Mouse (Mus musculus): ENCODE data around the gene Iqschfp. TPM values are rescaled to one million over a fixed set of nuclear protein-coding genes. Genes with fewer than 3 reads are reported as not detected.

Iqschfp gene
- polyA plus RNA-seq, 1 experiment from 2014 or later, result 0.24 TPM

GRCm38 (mm10) chr3:68624471-68624870, 732.4 kb downstream of the Iqschfp start:
- no peaks in the 10 kb centered on the region for H3K27me3 ChIP-seq (replicated peaks; ENCODE audit: low read depth, poor library complexity, severe bottlenecking)
- H3K36me3 ChIP-seq (replicated peaks), result peaks cover 47% of the 10 kb centered on the region
- no peak overlapping the region for H3K27ac ChIP-seq (replicated peaks)
- H3K9me3 ChIP-seq, result no peaks in the 10 kb centered on the region
- WGBS, result 90% methylated on average over 6 of the region's 6 CpGs
- DNase-seq (ENCODE audit: low spot score), result no peak
- H3K4me3 ChIP-seq, result no peak overlapping the region
- no peaks in the 10 kb centered on the region; the same call in 1 of the 2 replicates for H3K4me1 ChIP-seq

- H3K4me3 ChIP-seq, result no peak overlapping the region
- H3K36me3 ChIP-seq (replicated peaks), result peaks cover 19% of the 10 kb centered on the region
- no peaks in the 10 kb centered on the region for H3K27me3 ChIP-seq (replicated peaks; ENCODE audit: low read depth, poor library complexity, severe bottlenecking)
- no peak for DNase-seq (ENCODE audit: low spot score)
- WGBS, result 83% methylated on average over 4 of the region's 4 CpGs
- no peaks in the 10 kb centered on the region for H3K4me1 ChIP-seq
- H3K27ac ChIP-seq (replicated peaks), result no peak overlapping the region
- H3K9me3 ChIP-seq, result no peaks in the 10 kb centered on the region
Observed at GRCm38 (mm10) chr3:68630261-68630660, 738.2 kb downstream of the Iqschfp start.

DNA sequence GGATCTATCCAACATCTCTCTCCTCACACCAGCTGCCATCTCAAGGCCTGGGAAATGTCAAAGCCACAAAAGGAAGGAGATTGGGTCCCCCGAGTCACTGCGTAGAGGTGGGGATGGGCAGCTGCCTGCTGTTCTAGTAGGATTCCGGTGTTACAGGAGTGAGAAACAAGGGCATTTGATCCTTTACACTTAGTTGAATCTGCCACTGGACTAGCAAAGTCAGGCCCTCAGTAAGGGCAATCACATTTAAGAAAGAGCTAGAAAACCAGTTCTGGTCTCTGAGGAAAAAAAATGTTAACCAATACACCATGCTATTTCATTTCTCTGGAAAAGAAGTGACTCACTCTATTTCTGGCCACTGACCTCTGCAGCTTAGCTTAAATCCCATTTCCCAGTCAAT, 738.8 kb downstream of the Iqschfp start:
- WGBS, result 83% methylated on average over 3 of the region's 3 CpGs
- Histone ChIP-seq H3K36me3 (replicated peaks) (peaks cover 16% of the 10 kb centered on the region), H3K4me3 (no peak overlapping the region), H3K9me3 (no peaks in the 10 kb centered on the region), H3K27ac (replicated peaks) (no peak overlapping the region), H3K27me3 (replicated peaks; ENCODE audit: low read depth, poor library complexity, severe bottlenecking) (no peaks in the 10 kb centered on the region), H3K4me1 (no peaks in the 10 kb centered on the region)
- no peak for DNase-seq (ENCODE audit: low spot score)

GRCm38 (mm10) chr3:68632714-68633113, 740.7 kb downstream of the Iqschfp start:
- Histone ChIP-seq H3K4me1 (peaks cover 2% of the 10 kb centered on the region; the same call in 1 of the 2 replicates), H3K27me3 (replicated peaks; ENCODE audit: low read depth, poor library complexity, severe bottlenecking) (no peaks in the 10 kb centered on the region), H3K36me3 (replicated peaks) (peaks cover 2% of the 10 kb centered on the region; the same call in 1 of the 2 replicates), H3K27ac (replicated peaks) (no peak overlapping the region), H3K4me3 (no peak overlapping the region), H3K9me3 (no peaks in the 10 kb centered on the region)
- WGBS, result 81% methylated on average over 3 of the region's 3 CpGs
- DNase-seq (ENCODE audit: low spot score), result no peak

- 91% methylated on average over 4 of the region's 4 CpGs for WGBS
- no peak for DNase-seq (ENCODE audit: low spot score)
- no peaks in the 10 kb centered on the region for H3K36me3 ChIP-seq (replicated peaks)
Observed at GRCm38 (mm10) chr3:68633577-68633976, 741.5 kb downstream of the Iqschfp start.

DNA sequence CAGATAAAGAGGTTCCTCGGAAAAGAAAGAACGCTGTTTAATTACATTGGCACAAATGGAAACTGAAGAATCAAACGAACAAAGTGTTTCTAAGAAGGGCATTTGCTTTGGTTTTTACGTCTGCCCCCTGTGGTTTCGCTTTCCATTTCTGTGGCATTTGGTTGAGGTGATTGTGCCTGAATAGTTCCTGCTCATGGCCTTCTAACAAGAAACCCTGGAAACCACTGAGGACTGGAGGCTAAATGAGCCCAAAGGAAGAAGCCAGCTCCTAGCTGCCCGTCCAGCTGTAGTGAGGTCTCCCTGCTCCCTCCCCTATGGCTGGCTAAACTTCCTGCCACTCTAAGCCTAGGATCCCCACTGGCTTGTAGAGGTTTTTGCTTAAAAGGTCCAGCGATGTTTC, 745.9 kb downstream of the Iqschfp start:
- H3K4me3 ChIP-seq, result no peak overlapping the region
- peaks cover 6% of the 10 kb centered on the region; the same call in 1 of the 2 replicates for H3K4me1 ChIP-seq
- H3K36me3 ChIP-seq (replicated peaks), result no peaks in the 10 kb centered on the region
- no peak for DNase-seq (ENCODE audit: low spot score)
- no peaks in the 10 kb centered on the region for H3K9me3 ChIP-seq
- H3K27ac ChIP-seq (replicated peaks), result no peak overlapping the region
- H3K27me3 ChIP-seq (replicated peaks; ENCODE audit: low read depth, poor library complexity, severe bottlenecking), result no peaks in the 10 kb centered on the region
- 30% methylated on average over 7 of the region's 7 CpGs for WGBS

More at GRCm38 (mm10) chr3:68633577-68633976, 741.5 kb downstream of the Iqschfp start:
- H3K4me1 ChIP-seq, result peaks cover 6% of the 10 kb centered on the region; the same call in 1 of the 2 replicates
- no peak overlapping the region for H3K4me3 ChIP-seq
- no peaks in the 10 kb centered on the region for H3K9me3 ChIP-seq
- H3K27ac ChIP-seq (replicated peaks), result no peak overlapping the region
- H3K27me3 ChIP-seq (replicated peaks; ENCODE audit: low read depth, poor library complexity, severe bottlenecking), result no peaks in the 10 kb centered on the region

DNA sequence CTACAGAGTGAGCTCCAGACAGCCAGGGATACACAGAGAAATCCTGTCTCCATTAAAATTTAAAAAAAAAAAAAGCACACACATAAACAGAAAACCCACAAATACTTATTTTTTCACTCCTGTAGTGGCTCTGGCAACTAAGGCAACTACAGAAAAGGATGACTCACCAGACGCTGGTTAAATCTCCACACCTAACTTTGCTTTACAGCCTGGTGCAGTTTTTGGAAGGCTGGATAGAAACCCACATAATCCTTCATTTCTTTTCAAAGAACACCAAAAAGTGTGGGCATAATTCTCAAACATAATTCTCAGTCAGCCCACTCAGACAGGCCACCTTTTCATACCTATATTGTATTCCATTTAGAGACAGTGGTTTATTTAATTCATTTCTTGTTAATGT, 746.7 kb downstream of the Iqschfp start:
- WGBS, result 91% methylated on average over 1 of the region's 1 CpGs
- DNase-seq (ENCODE audit: low spot score), result no peak
- no peaks in the 10 kb centered on the region for H3K27me3 ChIP-seq (replicated peaks; ENCODE audit: low read depth, poor library complexity, severe bottlenecking)
- no peak overlapping the region for H3K4me3 ChIP-seq
- H3K9me3 ChIP-seq, result no peaks in the 10 kb centered on the region
- H3K27ac ChIP-seq (replicated peaks), result no peak overlapping the region
- peaks cover 6% of the 10 kb centered on the region; the same call in 1 of the 2 replicates for H3K4me1 ChIP-seq
- no peaks in the 10 kb centered on the region for H3K36me3 ChIP-seq (replicated peaks)

DNA sequence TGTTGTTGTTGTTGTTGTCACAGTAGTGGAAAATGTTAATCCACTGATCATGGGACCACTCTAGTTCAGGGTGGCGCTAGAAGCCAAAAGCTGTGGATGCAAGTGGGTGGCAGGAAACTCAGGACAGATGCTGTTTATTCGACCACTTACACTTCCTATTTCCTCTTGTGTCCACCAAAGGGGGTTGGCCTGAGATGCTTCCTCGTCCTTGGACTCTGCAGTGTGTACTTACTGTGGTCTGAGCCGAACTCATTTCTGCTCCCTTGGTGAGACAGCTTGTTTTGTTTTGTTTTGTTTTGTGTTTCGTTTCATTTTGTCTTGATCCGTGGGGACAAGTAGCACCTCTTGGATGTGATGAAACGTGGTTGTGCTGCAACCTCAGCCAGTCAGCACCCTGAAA, 750.9 kb downstream of the Iqschfp start:
- Histone ChIP-seq H3K27ac (replicated peaks) (no peak overlapping the region), H3K36me3 (replicated peaks) (no peaks in the 10 kb centered on the region), H3K27me3 (replicated peaks; ENCODE audit: low read depth, poor library complexity, severe bottlenecking) (no peaks in the 10 kb centered on the region), H3K4me3 (no peak overlapping the region), H3K4me1 (peaks cover 2% of the 10 kb centered on the region; the same call in 1 of the 2 replicates), H3K9me3 (no peaks in the 10 kb centered on the region)
- WGBS, result 86% methylated on average over 7 of the region's 7 CpGs
- no peak for DNase-seq (ENCODE audit: low spot score)

DNA sequence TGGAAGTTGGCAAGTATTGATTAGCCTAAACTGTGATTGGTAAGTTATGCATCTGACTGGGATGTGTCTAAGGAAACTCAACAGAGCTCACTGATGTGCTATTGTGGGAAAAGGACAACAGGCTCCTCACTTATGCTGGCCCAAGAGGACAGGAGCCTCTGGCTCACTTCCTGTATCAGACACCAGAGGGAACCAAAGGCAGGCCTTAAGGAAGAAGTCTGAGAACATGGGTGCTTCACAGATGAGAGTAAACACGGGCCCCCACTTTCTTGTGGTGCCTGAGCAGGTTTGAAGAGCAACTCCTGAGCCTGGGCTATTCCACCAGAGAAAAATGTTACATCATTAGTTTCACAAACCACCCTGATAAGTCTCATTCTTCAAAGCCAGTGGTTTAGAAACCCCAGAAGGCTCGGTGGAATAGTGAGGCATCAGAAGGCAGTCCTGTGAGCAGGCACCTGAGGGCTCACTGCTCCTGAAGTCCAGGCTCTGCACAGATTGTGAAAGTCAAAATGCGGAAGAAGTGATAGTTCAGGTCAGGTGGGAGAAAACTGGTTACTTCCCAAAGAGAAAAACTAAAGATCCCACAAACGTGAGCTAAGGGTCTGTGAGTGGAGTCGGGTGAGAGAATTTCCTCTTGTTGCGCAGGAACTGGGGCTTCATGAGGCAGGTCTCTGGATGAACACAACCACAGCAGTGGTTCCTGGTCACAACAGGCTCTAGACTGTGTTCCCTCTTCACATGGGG, 754.5 kb downstream of the Iqschfp start:
- Histone ChIP-seq H3K36me3 (replicated peaks) (no peaks in the 10 kb centered on the region), H3K4me1 (no peaks in the 10 kb centered on the region), H3K27me3 (replicated peaks; ENCODE audit: low read depth, poor library complexity, severe bottlenecking) (no peaks in the 10 kb centered on the region), H3K4me3 (no peak overlapping the region), H3K27ac (replicated peaks) (no peak overlapping the region), H3K9me3 (no peaks in the 10 kb centered on the region)
- WGBS, result 86% methylated on average over 6 of the region's 6 CpGs
- no peak for DNase-seq (ENCODE audit: low spot score)

DNA sequence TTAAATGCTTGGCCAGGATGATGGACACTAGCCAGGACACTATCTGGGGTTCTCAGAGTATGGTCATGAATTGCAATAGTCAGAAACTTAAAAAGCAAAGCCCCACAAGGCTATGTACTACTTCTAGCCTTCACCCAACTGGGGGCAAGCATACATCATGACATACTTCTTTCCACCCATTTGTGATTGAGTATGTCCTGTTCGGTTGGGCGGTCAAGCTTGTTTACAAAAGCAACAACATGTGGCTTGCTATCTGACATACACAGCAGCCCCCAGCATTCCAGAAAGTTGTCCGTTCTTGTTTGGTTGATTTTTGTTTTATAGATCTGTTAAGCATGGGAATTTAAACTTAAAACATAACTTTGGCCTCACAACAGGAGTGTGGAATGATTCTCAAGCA, 755.2 kb downstream of the Iqschfp start:
- Histone ChIP-seq H3K27me3 (replicated peaks; ENCODE audit: low read depth, poor library complexity, severe bottlenecking) (no peaks in the 10 kb centered on the region), H3K36me3 (replicated peaks) (no peaks in the 10 kb centered on the region), H3K27ac (replicated peaks) (no peak overlapping the region), H3K4me1 (no peaks in the 10 kb centered on the region), H3K4me3 (no peak overlapping the region), H3K9me3 (no peaks in the 10 kb centered on the region)
- 93% methylated on average over 3 of the region's 3 CpGs for WGBS
- no peak for DNase-seq (ENCODE audit: low spot score)

GRCm38 (mm10) chr3:68650251-68650650, 758.2 kb downstream of the Iqschfp start:
- H3K4me1 ChIP-seq, result no peaks in the 10 kb centered on the region
- WGBS, result 89% methylated on average over 3 of the region's 3 CpGs
- DNase-seq (ENCODE audit: low spot score), result no peak
- no peaks in the 10 kb centered on the region for H3K36me3 ChIP-seq (replicated peaks)
- no peaks in the 10 kb centered on the region for H3K27me3 ChIP-seq (replicated peaks; ENCODE audit: low read depth, poor library complexity, severe bottlenecking)
- H3K4me3 ChIP-seq, result no peak overlapping the region
- H3K9me3 ChIP-seq, result no peaks in the 10 kb centered on the region
- H3K27ac ChIP-seq (replicated peaks), result no peak overlapping the region

GRCm38 (mm10) chr3:68656607-68657352, 764.7 kb downstream of the Iqschfp start:
- Histone ChIP-seq H3K4me3 (no peak overlapping the region), H3K27ac (replicated peaks) (no peak overlapping the region), H3K4me1 (peaks cover 10% of the 10 kb centered on the region), H3K9me3 (no peaks in the 10 kb centered on the region), H3K36me3 (replicated peaks) (no peaks in the 10 kb centered on the region), H3K27me3 (replicated peaks; ENCODE audit: low read depth, poor library complexity, severe bottlenecking) (no peaks in the 10 kb centered on the region)
- no peak for DNase-seq (ENCODE audit: low spot score)
- 84% methylated on average over 4 of the region's 4 CpGs for WGBS
